Mouse (Mus musculus) cerebellum, postnatal 36 days (tissue): ENCODE measurements around the gene Card19.

ENCODE experiments used
- DNase-seq, 2 experiments: peaks; one replicate each; pipeline ENCODE4 v3.0.0; 2021 to 2022; ENCODE audit warnings: mixed read lengths in 2 of 2

The Card19 gene

GRCm38 (mm10) chr13:49215504-49216219, at the start of gene Card19:
Card19 (minus strand) TSS chr13:49216037.
- peak; percentile 87 to 88 for DNase-seq

DNA sequence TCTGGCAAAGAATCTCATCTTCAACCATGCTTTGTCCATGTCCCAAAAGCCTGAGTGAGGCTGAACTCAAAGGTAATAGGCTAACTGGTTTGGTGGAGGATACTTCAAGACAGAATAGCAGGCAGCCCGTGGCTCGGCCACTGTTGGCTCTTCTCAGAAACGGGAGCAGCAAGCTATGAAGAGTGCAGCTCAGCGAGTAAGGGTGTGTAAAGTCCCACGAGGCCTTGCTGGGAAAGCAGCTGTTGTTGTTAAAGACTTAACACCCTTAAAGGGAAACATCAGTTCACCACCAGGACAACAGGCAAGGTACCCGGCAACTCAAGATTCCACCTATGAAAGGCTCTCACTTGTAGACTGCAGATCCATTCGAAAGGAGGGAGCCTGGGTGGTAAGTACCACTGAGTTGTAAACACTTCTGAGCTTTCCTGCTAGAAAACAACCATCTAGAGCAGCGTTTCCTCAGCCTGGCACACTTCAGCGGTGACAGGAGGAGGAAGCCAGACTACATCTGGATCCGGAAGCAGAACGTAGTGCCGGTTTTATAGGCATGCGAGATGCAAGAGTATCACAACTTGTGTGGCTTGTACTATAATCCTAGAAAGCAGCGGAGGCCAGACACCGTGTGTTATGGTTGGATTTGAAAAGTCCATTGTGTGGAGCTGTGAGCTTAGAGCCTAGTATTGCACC, 44.3 kb upstream of the Card19 start:
- no peak for DNase-seq

DNA sequence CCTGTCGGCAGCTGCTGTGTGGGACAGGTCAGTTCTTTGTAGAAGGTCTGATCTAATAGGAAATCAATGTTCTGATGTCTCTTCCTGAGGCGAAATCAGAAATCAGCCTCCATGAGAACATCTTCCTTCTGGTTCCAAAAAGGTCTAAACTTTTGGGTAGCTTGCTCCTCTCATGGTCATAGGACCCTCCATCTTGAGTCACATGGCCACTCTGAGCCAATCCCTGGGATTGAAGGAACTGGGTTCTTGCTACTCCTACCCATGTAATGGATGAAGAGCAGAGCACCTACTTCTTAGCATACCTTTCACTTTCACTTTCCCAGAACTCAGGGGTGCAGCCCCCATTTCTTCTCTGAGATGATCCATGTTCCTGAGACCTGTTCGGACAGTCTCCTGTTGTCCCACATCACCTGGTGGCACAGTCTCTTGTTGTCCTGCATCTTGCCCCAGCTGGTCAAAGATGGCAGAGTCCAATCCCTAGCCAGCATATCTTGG, 42.0 kb upstream of the Card19 start:
- no peak for DNase-seq

GRCm38 (mm10) chr13:49252746-49253145, 36.9 kb upstream of the Card19 start:
- no peak for DNase-seq

GRCm38 (mm10) chr13:49252113-49252512, 36.3 kb upstream of the Card19 start:
- no peak for DNase-seq

- DNase-seq = no peak
Measured at GRCm38 (mm10) chr13:49250716-49251517, 35.1 kb upstream of the Card19 start.

DNA sequence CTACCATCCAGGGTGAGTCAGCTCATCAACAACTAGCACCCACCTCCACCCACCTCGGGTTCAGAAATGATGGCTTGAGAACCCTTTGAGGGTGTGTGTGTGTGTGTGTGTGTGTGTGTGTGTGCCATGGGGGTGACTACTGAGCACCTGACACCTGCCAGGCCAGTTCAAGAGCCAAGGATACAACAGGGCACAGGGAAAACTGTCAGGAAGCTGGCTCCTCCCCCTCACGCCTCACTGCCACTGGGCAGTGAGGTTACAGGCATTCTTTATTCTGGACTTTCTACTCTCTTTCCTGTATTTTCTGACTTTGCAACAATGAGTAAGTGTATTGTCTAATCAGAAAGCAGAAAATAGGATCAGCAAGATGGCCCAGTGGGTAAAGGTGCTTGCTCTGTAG, 33.8 kb upstream of the Card19 start:
- DNase-seq = no peak

- no peak for DNase-seq
Measured at GRCm38 (mm10) chr13:49248923-49249322, 33.1 kb upstream of the Card19 start.

DNA sequence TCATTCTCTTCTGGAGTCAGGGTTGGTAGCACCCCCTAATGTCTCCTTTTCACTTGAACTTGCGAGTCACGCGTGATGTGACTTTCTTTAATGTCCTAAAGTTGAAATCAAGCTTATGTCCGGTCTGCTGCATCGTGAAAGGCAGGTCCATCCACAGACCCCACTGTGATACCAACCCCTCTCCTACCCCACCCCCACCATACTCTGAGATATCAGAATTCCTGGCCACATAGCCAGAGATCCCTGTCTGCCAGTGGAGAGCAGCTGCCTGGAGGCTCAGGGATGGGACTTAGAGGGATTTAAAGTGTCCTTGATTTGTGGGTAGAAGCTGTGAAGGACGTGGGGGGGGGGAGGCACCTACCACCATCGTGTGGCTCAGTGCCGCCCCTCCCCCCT, 32.6 kb upstream of the Card19 start, which contains the start of gene Susd3:
TSS of gene Susd3 (minus strand) at position 240 of the 396 bp plus-strand sequence.
- DNase-seq = no peak

DNA sequence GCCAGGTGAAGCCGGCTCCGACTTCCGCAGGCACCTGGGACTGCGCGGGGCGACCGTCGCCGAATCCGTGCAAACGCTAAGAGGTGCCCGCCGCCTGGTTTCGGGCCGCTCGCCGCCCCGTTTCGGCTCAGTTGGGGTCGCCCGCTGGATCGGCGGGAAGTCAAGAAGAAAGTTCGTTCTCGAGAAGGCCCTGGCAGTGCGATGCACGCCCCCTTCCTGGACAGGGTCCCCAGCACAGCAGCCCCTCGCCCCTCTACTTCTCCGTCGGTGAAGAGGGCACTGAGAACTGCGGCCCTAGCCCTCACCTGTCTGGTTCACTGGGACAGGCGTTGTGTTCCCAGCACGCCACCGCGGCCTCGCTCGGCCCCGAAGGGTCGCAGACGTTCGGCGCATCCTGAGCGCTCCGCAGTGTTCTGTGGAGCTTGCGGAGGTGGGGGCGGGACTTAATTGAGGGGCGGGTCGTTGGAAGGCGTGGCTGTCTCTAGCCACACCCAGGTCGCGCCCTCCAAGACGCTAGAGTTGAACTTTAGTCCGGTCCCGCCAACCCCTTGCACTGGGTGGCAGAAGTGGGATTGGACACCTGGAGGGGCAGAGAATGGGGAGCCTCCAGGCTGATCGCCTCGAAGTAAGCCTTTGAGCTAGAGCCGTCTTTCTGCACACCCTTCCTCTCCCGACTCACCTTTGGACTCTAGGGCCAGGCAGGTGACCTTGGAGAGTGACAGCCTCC, 32.1 kb upstream of the Card19 start:
- no peak for DNase-seq

DNA sequence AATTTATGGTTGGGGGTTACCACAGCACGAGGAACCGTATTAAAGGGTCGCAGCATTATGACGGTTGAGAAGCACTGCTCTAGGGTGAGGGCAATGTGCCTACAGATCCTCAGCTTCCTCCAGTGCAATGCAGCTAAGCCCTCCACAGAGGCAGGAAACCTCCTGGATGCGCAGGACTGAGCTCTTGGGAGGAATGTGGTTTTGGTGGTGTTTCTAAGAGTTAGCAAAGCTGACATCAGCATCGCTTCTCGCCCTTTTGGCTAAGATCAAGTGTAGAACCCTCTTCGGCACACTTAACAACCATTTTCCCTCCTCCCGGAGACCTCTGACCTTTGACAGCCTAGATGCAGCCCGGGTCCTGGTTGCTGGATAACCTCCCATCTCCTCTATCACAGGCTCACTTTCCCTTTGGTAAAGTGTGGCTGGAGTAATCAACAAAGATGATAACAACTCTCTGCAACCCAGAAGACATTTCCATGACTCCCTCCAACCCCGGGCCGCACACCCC, 31.4 kb upstream of the Card19 start:
- DNase-seq = no peak

DNA sequence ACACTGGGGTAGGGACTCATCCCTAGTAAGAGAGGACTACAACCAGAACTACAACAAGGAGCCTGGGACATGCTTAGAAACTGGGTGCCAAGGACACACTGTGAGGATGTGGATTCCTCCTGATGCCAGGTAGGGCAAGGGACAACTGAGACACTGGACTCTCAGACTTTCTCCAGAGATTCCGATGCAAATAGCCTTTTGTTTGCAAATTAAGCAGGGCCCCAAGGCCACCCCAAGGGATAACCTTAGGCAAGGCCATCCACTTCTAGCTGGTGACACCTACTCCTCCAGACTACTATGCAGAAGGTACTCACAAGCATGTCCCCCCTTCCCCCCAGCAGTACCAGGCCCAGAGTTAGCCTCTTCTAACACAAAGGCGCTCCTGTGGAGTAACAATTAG, 30.8 kb upstream of the Card19 start:
- no peak for DNase-seq

DNA sequence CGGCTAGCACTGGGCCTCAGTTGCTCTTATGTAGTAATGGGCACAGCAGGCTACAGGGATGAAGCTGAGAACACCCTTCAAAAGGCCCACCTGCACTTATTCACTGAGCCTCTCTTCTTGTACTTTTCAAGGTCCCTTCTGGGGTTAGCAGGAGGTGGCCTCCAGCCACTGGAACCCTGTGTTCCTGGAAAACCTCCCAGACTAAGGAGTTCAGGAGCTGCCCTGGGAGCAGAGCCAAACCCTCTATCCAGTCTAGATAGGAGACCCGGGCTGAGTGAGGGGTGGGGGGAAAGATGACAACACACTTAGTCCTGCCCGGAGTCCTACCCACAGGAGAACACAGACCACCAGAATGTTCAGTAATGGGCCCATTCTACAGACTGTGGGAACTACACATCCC, 30.2 kb upstream of the Card19 start:
- no peak for DNase-seq

GRCm38 (mm10) chr13:49245251-49245650, 29.4 kb upstream of the Card19 start:
- DNase-seq = no peak

DNA sequence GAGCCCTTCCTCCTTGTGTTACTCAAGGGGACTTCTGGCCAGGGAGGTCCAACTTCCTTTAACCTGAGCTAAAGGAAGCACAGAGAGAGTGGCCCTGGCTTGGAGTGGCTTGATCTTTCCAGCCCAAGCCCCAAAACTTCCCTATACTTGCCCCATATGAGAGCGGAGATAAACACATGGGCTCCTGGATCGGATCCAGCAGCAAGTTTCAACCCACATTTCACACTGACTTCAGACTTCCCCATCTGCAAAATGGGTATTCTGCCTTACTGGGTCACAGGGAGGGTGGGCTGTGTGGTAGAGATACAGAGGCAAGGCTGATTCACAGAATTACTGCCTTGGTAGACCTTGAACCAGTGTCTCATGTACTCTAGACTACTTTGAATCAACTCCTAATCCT, 27.7 kb upstream of the Card19 start:
- DNase-seq = no peak

DNA sequence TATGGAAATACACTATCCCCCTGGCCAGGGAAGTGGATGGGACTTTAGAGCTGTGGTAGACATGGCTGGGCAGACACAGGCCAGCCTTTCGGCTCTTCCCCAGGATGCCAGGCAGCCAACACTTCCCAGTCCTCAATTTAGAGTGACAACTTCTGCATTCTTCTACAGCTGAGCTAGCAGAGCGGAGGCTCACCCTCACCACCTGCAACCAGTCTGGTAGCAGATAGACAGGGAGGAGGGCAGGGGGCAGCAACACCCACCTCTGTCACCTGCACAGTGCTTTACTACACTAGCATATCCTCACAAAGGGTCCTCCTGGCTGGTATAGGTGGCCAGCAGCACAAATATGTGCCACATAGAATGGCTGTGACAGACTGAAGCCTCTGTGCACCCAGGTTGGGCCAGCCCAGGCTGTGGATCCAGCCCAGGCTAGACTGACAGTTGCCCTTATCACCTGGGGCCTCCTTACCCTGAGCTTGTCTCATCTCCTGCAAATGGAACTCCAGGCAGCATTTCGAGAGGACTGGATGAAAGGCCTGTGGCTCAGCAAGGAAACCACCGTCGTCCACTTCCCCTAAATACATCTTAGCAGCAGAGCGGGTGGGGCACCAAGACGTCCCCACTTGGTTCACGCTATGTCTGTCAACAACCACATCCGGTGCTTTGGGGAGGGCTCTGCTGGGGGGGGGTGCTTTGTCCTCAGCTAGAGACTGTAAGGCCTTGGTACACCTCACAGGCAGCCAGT, 26.7 kb upstream of the Card19 start:
- no peak for DNase-seq

DNA sequence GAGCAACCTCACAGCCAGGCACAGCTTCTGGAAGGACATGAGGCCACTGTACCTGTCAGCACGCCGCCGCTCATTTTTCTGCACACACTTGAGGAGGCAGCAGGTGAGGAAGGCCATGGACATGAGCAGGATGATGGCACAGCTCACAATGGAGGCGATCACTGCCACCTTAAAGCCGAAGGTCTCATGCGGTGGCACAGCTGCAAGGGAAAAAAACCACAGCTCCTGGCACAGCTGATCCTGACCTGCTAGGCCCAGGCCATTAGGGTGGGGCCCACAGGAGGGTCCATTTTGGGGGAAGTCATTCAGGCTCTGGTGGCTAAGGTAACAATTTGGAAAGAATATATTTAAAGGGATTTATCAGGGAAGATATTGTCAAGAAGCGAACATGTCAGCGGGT, 22.9 kb upstream of the Card19 start:
- DNase-seq = no peak

- no peak for DNase-seq
Measured at GRCm38 (mm10) chr13:49237617-49238016, 21.8 kb upstream of the Card19 start.

DNA sequence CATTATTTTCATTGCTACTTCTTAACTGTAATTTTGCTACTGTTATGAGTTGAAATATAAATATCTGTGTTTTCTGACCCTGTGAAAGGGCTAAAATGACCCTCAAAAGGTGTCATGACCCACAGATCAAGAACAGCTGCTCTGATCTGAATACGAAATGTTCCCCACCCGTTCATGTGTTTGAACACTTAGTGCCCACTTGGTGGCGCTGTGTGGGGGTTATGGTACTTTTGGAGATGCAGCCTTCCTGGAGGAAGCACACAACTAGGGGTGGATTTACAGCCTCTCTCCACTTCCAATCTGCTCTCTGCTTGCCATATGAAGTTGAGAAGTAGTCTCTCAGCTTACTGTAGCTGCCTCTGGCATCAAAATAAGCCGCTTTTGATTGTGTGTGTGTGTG, 18.9 kb upstream of the Card19 start:
- no peak for DNase-seq

- no peak for DNase-seq
Measured at GRCm38 (mm10) chr13:49233792-49234572, 18.1 kb upstream of the Card19 start.

- no peak for DNase-seq
Measured at GRCm38 (mm10) chr13:49225633-49226032, 9.8 kb upstream of the Card19 start.
